Mouse (Mus musculus) E14TG2a.4 (cell line): Measurements from ENCODE around the gene Gm5426.

ENCODE experiments used
- CTCF ChIP-seq: conservative IDR thresholded peaks from 2 replicates; pipeline ENCODE4 v1.5.1; 2014; ENCODE audit warnings: low read length
- NANOG ChIP-seq: IDR thresholded peaks from 2 replicates; pipeline ENCODE4 v1.6.1; 2014; ENCODE audit warnings: borderline replicate concordance, low read length, mixed read lengths
- POU5F1 ChIP-seq: IDR thresholded peaks from 2 replicates; pipeline ENCODE4 v1.6.1; 2014; ENCODE audit warnings: low read length, borderline replicate concordance

DNA sequence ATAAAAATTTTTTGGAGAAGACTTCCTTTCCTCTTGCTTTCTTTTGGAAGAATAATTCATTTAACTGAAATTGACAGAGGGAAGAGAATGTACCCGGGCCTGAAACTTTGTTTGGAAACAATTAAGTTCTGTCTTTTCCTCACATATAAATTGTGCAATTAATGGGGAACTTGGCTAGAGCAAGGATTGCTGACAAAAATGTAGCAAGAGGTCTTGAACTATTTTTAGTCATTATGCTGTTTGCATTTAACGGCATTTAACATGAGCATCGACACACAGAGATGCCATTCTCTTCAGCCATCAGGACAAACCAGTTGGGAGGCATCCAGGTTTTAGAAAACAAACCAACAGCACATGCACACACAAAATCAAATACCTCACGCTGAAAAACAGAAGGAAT lies 36.6 kb downstream of the Gm5426 start:
- TF ChIP-seq CTCF (no peak), POU5F1 (no peak), NANOG (no peak)
